Mouse (Mus musculus) left cerebral cortex, postnatal 4 days (tissue): ENCODE measurements around the gene Btbd35f13. TPM values are rescaled to one million over a fixed set of nuclear protein-coding genes. Genes with fewer than 3 reads are reported as not detected.
"Not testable (repeated sequence)": the region's sequence is repeated elsewhere in the genome, so short reads cannot be mapped to it uniquely, and the experiment has no call there.

Experiments used
- DNase-seq: peaks from one replicate; pipeline ENCODE4 v3.0.0-alpha.2; 2022
- intact Hi-C: fragments of 180-260 bp; cut with DNase I; formaldehyde crosslinking; loops from one replicate; pipeline ENCODE4 v1.15.1; 2025
- total RNA-seq, 2 experiments: library from RNA; stranded (reverse); gene quantifications; 2 replicates each; pipeline ENCODE4 v1.2.3; 2021

Gene Btbd35f13
- total RNA-seq = not detected

GRCm38 (mm10) chrX:33656872-33657271 is at the start of gene Btbd35f13:
Gene Btbd35f13, plus strand, starts transcription at chrX:33657172.
- intact Hi-C loops, DNase-seq: not testable (repeated sequence)

GRCm38 (mm10) chrX:33702249-33702648 is 45.3 kb downstream of the Btbd35f13 start, which contains the start of gene Btbd35f14:
Gene Btbd35f14, minus strand, starts transcription at chrX:33702349.
- intact Hi-C loops, DNase-seq: not testable (repeated sequence)

Other genes with a start within 250 kb of the Btbd35f13 start
- not detected for gene Btbd35f15, start 79.9 kb upstream of the Btbd35f13 start, total RNA-seq
- not detected for gene Btbd35f14, start 45.2 kb downstream of the Btbd35f13 start, total RNA-seq